Mouse (Mus musculus) urinary bladder, adult 2 months (tissue): Measurements from ENCODE around the gene Fzd9. TPM values are rescaled to one million over a fixed set of nuclear protein-coding genes. Genes with fewer than 3 reads are reported as not detected.

Experiments
- DNase-seq: peaks from one replicate; pipeline ENCODE4 v3.0.0; 2022; ENCODE audit warnings: low spot score
- polyA plus RNA-seq: library from polyadenylated mRNA; depleted of rRNA; stranded (reverse); fragments of >200 nt; gene quantifications from 2 replicates; pipeline ENCODE4 v1.2.3, GENCODE M21; 2012; rRNA removed

Fzd9 gene
- 0.07 and 0.11 TPM in 2 replicates for polyA plus RNA-seq

DNA sequence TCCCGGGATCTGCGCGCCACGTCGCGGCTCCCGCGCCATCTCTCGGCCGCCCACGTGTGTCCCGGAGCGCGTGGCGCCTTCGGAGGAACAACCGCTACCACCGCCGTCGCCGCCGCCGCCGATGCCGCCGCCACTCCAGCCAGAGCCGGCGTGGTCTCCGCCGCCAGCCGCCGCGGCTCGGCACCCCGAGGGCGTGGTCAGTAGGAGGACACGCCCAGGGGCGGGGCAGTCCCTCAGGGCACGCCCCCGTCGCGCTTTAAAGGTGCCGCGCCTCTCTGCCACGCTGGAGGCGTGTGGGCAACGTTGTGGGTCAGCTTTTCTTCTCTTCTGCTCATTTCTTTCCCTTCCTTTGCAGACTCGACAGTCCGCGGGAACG lies at the start of gene Fzd9:
Fzd9 (minus strand) TSS at position 152 of the 376 bp plus-strand sequence.
- peak; percentile 66 for DNase-seq

- peak; percentile 9 for DNase-seq
Observed at GRCm38 (mm10) chr5:135292001-135292400, 41.0 kb upstream of the Fzd9 start.

DNA sequence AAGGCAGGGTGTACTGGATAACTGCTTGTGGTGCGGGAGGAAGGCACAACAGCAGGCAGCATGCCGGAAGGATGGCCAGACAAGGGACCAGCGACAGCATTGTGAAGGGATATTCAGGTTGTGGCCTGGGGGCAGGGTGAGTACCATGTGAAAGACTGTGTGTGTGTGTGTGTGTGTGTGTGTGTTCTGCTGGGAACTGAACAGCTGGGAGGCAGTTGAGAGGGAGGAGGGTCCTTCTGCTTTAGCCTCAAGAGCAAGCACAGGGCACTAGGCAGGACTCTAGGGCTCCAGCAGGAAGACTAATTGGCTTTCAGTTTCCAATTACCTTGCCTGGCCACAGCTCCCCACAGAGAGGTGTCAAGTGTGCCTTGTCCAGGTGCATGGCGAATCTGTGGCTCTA lies 40.2 kb upstream of the Fzd9 start:
- DNase-seq, result peak; percentile 2

- peak; percentile 13 for DNase-seq
Observed at GRCm38 (mm10) chr5:135290703-135291102, 39.7 kb upstream of the Fzd9 start.

GRCm38 (mm10) chr5:135286926-135287325 lies 35.9 kb upstream of the Fzd9 start:
- DNase-seq, result no peak

GRCm38 (mm10) chr5:135286185-135286584 lies 35.2 kb upstream of the Fzd9 start:
- peak; percentile 51 for DNase-seq

- DNase-seq, result no peak
Observed at GRCm38 (mm10) chr5:135285211-135285610, 34.2 kb upstream of the Fzd9 start.

DNA sequence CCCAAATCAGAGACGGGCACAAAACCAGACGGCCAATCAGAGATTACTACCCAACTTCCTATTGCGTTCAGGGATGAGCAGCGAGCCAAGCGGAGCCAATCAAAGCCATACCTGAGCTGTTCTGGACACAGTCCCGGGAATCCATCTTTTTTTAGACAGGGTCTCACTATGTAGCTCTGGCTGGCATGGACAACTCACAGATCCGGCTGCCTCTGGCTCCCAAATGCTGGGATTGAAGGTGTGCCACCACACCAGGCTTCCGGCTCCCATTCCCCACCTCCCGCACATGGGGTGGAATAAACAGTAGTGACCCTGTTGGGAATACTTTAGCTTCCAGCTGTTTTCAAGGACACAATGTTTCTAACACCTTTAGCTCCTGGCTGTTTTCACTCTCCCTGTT lies 29.2 kb upstream of the Fzd9 start:
- no peak for DNase-seq

DNA sequence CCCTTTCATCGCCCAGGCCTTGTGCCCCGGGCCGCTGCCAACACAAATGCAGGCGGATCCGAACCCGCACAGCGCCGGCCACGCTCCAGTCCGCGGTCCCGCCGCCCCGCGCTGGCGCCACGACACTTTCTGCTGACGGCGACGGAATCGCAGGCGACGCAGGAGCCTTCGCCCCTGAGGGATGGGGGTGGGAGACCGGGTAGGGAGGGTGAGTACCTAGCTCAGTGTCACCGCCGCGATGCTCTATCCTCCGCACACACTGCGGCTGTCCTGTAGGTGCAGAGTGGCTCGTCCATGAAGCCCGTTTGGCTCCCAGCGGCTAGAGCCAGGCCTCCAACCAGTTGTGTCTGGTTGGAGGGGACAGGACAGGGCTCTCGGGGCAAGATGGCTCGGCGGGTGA lies 25.6 kb upstream of the Fzd9 start:
- DNase-seq, result no peak

DNA sequence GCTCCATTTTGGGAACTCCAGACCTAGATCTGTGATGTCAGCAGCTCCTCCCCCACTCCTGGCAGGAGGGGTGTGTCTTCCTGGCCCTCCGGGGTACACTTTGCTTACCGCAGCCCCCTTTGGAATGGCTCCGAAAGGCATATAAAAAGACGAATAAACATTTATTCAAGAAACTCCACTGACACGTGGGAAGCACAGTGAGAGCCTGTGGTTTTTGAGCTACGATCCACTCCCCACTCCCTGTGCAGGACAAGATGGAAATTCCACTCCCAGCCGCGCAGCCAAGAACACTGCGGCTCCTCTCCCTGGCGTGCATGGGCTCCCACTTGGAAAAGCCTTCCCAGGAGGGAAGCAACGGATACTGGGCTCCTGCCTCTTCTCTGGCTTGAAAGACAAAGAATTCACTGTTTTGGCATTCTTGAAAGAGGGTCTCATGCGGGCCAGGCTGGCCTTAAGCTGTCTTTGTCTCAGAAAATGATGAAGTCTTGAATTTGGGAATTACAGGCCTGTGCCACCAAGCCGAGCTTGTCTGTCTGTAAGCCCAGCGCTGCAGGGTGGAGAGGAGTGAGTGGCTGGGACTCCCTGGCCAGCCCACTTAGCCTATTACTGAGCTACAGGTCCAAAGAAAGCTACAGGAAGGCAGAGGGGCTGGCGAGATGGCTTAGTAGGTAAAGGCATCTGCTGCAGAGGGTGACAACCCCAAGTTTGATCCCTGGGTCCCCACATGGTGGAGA lies 23.8 kb upstream of the Fzd9 start:
- DNase-seq, result no peak

DNA sequence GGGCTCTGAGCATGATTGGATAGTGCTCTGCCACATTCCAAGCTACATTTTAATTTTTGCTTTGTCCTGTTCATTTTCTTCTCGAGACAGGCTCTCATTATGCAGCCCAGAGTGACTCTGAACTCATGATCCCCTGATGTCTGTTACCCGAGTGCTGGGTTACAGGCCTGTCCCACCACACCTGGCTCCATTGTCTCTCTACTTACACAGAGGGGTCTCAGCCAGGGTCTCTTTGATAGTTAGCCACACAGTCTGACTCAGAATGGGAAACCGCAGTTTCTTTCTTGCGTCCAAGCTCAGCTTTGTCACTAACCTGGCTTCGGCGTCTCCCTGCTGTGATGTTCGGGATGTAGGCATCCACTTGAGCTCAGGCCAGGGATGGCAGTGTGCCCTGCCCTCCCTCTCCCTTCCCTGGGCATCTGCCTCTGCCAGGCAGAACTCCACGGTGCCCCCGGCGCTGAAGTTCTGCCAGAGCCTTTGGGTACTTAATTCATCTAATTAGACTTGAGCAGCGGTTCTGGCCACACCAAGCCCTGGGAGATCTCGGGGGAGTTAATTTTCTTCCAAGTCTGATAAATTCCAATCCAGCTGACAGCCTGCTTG lies 20.6 kb upstream of the Fzd9 start:
- DNase-seq, result no peak

DNA sequence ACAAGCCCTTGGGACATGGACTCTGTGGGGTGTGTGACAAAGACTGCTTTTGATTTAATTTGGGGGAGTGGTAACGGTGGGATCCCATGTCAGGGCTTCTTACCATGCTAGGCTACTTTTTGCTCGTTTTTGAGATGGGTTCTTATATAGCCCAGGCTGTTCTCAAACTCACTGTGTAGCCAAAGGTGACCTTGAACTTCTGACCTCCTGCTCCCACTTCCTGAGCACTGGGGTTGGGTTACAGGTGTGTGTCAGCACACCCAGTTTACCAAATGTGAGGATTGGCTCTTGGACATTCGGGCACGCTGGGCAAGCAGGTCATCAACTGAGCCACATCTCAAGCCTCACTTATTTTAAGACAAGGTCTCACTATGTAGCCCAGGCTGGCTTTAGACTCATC lies 19.3 kb upstream of the Fzd9 start:
- DNase-seq, result no peak

- no peak for DNase-seq
Observed at GRCm38 (mm10) chr5:135269451-135269850, 18.4 kb upstream of the Fzd9 start.

DNA sequence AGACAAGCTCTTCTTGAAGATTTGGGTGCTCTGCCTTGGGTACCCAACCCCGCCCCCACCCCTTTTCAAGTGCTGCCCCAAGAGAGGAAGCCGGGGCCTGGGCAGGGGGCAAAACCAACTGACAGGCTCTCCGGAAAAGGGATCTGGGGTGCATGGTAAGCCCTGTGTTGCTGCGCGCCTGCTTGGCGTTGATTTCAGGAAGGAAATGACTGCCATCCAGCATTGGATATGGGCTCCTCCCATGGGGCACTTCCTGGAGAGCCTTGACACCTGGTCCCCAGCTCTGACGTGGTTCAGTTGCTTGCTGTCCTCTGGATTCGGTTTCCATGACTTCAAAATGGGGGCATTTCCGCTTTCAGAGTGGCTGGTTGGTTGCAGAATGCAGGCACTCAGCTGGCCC lies 13.5 kb upstream of the Fzd9 start:
- DNase-seq, result no peak

DNA sequence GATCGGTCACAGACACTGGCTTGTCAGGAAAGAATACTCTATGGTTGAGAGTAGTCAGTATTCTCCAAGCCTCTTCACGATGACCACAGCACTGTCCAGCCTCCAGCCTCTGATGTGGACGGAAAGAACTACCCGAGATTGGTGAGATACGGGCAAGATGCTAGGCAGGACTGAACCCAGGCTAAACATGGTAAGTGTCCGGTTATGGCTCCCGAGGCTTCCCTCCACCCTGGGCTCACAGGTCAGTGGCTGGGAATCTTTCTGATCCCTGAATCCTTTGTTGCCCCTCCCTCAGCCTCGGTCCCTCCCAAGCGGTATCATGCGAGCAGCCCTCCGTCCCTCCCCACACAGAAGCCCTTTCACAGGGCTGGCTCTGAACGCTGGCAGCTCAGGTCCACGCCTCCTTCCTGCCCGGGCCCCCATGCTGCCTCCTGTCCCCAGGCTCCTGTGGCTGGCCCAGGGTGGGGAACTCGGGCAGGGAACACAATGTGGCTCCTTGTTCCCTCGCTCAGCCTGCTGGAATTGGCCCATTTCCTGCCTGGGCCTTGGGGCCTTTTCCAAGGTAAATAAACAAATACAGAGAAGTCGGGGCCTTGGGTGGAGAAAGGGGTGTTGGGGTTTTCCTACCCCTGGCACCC lies 13.0 kb upstream of the Fzd9 start:
- DNase-seq, result no peak

GRCm38 (mm10) chr5:135258280-135259150 lies 7.5 kb upstream of the Fzd9 start:
- no peak for DNase-seq

- no peak for DNase-seq
Observed at GRCm38 (mm10) chr5:135257559-135257958, 6.5 kb upstream of the Fzd9 start.

GRCm38 (mm10) chr5:135256166-135256565 lies 5.1 kb upstream of the Fzd9 start:
- DNase-seq, result no peak

- DNase-seq, result no peak
Observed at GRCm38 (mm10) chr5:135253741-135254401, 2.8 kb upstream of the Fzd9 start.

DNA sequence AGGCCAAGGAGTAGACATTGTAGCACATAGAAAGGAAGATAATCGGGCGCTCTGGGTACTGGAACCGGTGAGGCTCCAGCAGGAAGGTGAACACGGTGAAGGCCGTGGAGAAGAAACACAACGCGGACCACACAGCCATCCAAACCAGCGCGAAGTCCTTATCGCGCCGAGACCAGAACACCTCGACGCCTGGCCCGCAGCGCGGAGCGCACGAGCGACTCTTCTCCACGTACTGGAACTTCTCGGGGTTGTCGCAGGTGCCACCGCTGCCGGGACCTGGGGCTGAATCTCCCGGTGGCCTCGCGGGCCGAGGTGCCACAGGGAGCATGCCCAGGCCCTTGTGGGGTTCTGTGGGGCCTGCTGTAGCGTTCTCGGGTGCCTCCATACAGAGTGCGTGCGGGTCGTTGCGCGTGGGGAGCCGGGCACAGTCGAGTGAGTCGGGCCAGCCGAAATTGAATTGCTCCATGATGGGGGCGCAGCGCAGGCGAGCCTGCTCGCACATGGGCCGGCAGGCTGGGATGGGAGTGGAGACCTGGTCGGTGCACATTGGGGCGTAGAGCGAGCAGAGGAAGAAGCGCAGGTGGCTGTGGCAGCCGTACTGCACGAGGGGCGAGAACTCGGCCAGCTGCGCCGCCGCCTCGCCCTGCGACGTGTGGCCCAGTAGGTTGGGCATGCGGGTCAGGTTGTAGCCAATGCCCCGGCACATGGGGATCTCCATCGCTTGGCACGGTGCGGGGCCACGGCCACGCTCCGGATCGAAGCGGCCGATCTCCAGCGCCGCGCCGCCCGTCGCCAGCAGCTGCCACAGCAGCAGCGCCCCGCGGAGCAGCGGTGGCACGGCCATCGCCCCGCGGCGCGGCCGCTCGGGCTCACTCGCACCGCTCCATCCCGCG lies 598 bp downstream of the Fzd9 start:
- no peak for DNase-seq
